Mouse (Mus musculus) spleen, adult 2 months (tissue): ENCODE data around the gene Mapk8ip2. TPM values are rescaled to one million over a fixed set of nuclear protein-coding genes. Genes with fewer than 3 reads are reported as not detected.

Experiments used
- DNase-seq, 2 experiments: peaks; one replicate each; pipeline versions ENCODE4 v3.0.0 to v3.0.0-alpha.2; 2012 to 2021; ENCODE audit warnings: low spot score in 2 of 2, low read depth in 1 of 2
- H3K27ac ChIP-seq: fragments of 200-500 bp; 2 replicates; pipeline ENCODE4 v1.5.1; 2012; ENCODE audit warnings: low read length, inconsistent platforms; ENCODE audit not compliant: insufficient read depth
- H3K27me3 ChIP-seq: fragments of 200-500 bp; 2 replicates; pipeline ENCODE4 v1.6.1; 2012; ENCODE audit warnings: mild to moderate bottlenecking, moderate library complexity, low read length, inconsistent platforms; ENCODE audit not compliant: control insufficient read depth, insufficient read depth
- H3K36me3 ChIP-seq: fragments of 200-500 bp; 2 replicates; pipeline ENCODE4 v1.6.1; 2012; ENCODE audit warnings: mild to moderate bottlenecking, low read length, inconsistent platforms; ENCODE audit not compliant: control insufficient read depth, insufficient read depth
- H3K4me1 ChIP-seq: fragments of 200-500 bp; 2 replicates; pipeline ENCODE4 v1.6.1; 2011; ENCODE audit warnings: inconsistent platforms; ENCODE audit not compliant: control insufficient read depth, insufficient read depth, insufficient read length
- H3K4me3 ChIP-seq: fragments of 200-500 bp; 2 replicates; pipeline ENCODE4 v1.5.1; 2011; ENCODE audit warnings: mild to moderate bottlenecking, inconsistent platforms; ENCODE audit not compliant: insufficient read depth, insufficient read length; ENCODE audit errors: extremely low read depth
- CTCF ChIP-seq: fragments of 200-500 bp; IDR thresholded peaks from 2 replicates; pipeline ENCODE4 v1.5.1; 2011; ENCODE audit warnings: mild to moderate bottlenecking, inconsistent platforms; ENCODE audit not compliant: insufficient read depth, insufficient read length, insufficient replicate concordance; ENCODE audit errors: extremely low read depth
- POLR2A ChIP-seq: fragments of 200-500 bp; IDR thresholded peaks from 2 replicates; pipeline ENCODE4 v1.6.1; 2011; ENCODE audit warnings: low read depth, low read length, inconsistent platforms
- WGBS: fragments of 180-500 bp; shearing (Covaris S2); methylation state at CpG from one replicate; pipeline ENCODE4 v1.1.7; 2018; 5-methylcytosine and 5-hydroxymethylcytosine counted together
- polyA plus RNA-seq: library from polyadenylated mRNA; depleted of rRNA; stranded (reverse); fragments of >200 nt; gene quantifications from 2 replicates; pipeline ENCODE4 v1.2.3, GENCODE M21; 2012

Mapk8ip2 gene
- polyA plus RNA-seq, 1 experiment, result 0.02 TPM

GRCm38 (mm10) chr15:89462176-89462575, 8.5 kb downstream of the Mapk8ip2 start:
- no peaks in the 10 kb centered on the region for H3K36me3 ChIP-seq
- no peak overlapping the region for H3K4me3 ChIP-seq
- H3K27me3 ChIP-seq, result 0 out of 2 replicates have a peak, but pooled peaks cover 1% of the 10 kb centered on the region
- H3K27ac ChIP-seq, result no peak overlapping the region
- 80% methylated on average over 7 of the region's 7 CpGs for WGBS
- no peak for TF ChIP-seq POLR2A
- no peak for TF ChIP-seq CTCF
- no peak for DNase-seq
- peaks cover 6% of the 10 kb centered on the region; the same call in 1 of the 2 replicates for H3K4me1 ChIP-seq

GRCm38 (mm10) chr15:89463334-89464235, 9.9 kb downstream of the Mapk8ip2 start:
- DNase-seq, result no peak
- TF ChIP-seq CTCF, result no peak
- TF ChIP-seq POLR2A, result no peak
- WGBS, result 41% methylated on average over 5 of the region's 5 CpGs
- Histone ChIP-seq H3K36me3 (no peaks in the 10 kb centered on the region), H3K27ac (no peak overlapping the region), H3K4me1 (peaks cover 5% of the 10 kb centered on the region; the same call in 1 of the 2 replicates), H3K4me3 (no peak overlapping the region), H3K27me3 (0 out of 2 replicates have a peak, but pooled peaks cover 1% of the 10 kb centered on the region)

GRCm38 (mm10) chr15:89465052-89465451, 11.3 kb downstream of the Mapk8ip2 start:
- no peaks in the 10 kb centered on the region for H3K36me3 ChIP-seq
- H3K27ac ChIP-seq, result no peak overlapping the region
- H3K4me1 ChIP-seq, result no peaks in the 10 kb centered on the region
- 0 out of 2 replicates have a peak, but pooled peaks cover 1% of the 10 kb centered on the region for H3K27me3 ChIP-seq
- no peak for DNase-seq
- no peak overlapping the region for H3K4me3 ChIP-seq
- TF ChIP-seq CTCF (no peak), POLR2A (no peak)
- 33% methylated on average over 1 of the region's 1 CpGs for WGBS

DNA sequence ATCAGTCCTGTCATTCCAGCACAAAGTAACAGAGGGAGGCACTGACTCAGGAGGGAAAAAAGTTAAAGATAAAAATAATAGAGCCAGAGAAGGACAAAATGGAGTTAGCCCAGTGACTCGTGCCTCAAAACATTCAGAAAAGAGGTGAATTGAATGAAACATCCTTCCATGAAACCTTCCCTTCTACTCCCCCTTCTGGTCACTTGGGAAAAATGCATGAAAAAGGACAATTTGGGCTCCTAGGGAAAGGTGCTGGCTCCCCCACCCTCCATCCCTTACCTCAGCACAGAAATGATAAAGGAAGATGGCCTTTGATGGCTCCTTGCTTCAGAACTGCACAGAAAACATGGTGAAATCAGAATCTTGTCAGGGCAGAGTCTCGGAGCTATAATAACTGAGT, 14.9 kb downstream of the Mapk8ip2 start:
- H3K27ac ChIP-seq, result no peak overlapping the region
- H3K27me3 ChIP-seq, result 0 out of 2 replicates have a peak, but pooled peaks cover 1% of the 10 kb centered on the region
- 33% methylated on average over 2 of the region's 2 CpGs for WGBS
- DNase-seq, result no peak
- H3K36me3 ChIP-seq, result peaks cover 1% of the 10 kb centered on the region; the same call in 1 of the 2 replicates
- no peak overlapping the region for H3K4me3 ChIP-seq
- H3K4me1 ChIP-seq, result no peaks in the 10 kb centered on the region
- TF ChIP-seq POLR2A (no peak), CTCF (peak; percentile 1; the same call in 1 of the 2 replicates)

DNA sequence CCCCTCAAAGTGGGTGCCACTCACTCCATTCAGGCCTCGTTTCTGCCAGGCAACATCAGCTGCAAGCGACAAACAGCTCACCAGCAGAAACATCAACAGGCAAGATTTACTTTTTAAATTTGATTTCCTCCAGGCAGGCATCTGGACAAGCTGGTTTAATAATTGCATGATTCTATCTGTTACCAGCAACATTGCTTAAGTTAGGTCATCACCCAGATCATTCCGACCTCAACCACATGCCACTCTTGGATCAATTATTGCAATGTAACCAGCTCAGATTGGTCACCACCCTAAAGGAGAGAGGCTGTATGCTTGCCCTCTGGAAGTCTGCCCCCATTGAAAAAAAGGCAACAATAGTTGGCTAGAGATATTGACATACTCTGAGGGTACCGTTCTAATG, 17.8 kb downstream of the Mapk8ip2 start:
- Histone ChIP-seq H3K4me1 (peaks cover 4% of the 10 kb centered on the region; the same call in 1 of the 2 replicates), H3K36me3 (peaks cover 1% of the 10 kb centered on the region; the same call in 1 of the 2 replicates), H3K27me3 (no peaks in the 10 kb centered on the region), H3K4me3 (no peak overlapping the region), H3K27ac (no peak overlapping the region)
- DNase-seq, result no peak
- WGBS, result 85% methylated on average over 4 of the region's 4 CpGs
- TF ChIP-seq POLR2A (no peak), CTCF (no peak)

DNA sequence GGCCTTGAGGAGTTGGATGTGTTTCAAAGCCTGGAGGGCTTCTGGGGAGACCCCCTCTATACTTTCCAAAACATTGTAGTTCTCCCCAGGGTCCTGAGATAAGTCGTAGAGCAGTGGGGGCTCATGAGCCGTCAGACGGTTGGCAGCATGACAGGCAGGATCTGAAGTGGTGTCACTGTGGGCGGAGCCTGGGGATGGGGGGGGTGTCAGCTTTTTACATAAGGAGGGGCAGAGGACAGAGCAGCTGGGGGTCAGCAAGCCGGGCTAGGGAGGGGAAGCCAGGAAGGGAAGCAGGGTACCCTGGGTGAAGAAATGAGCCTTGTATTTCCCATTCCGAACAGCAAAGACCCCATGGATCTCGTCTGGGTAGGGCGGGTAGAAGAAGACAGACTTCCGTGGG, 19.7 kb downstream of the Mapk8ip2 start:
- H3K4me1 ChIP-seq, result peaks cover 4% of the 10 kb centered on the region; the same call in 1 of the 2 replicates
- WGBS, result 87% methylated on average over 9 of the region's 9 CpGs
- no peak overlapping the region for H3K4me3 ChIP-seq
- no peak for DNase-seq
- peaks cover 1% of the 10 kb centered on the region; the same call in 1 of the 2 replicates for H3K36me3 ChIP-seq
- no peaks in the 10 kb centered on the region for H3K27me3 ChIP-seq
- TF ChIP-seq POLR2A, result no peak
- no peak for TF ChIP-seq CTCF
- H3K27ac ChIP-seq, result no peak overlapping the region

GRCm38 (mm10) chr15:89473921-89474320, 20.2 kb downstream of the Mapk8ip2 start:
- no peak for DNase-seq
- 94% methylated on average over 8 of the region's 8 CpGs for WGBS
- Histone ChIP-seq H3K27ac (no peak overlapping the region), H3K36me3 (peaks cover 1% of the 10 kb centered on the region; the same call in 1 of the 2 replicates), H3K4me3 (no peak overlapping the region), H3K4me1 (peaks cover 4% of the 10 kb centered on the region; the same call in 1 of the 2 replicates), H3K27me3 (no peaks in the 10 kb centered on the region)
- TF ChIP-seq POLR2A (no peak), CTCF (no peak)
